Mouse (Mus musculus): ENCODE results near the gene Adam8. TPM values are rescaled to one million over a fixed set of nuclear protein-coding genes. Genes with fewer than 3 reads are reported as not detected.
A peak's percentile ranks its signal among the peaks of the same experiment; 100 is the strongest.

The Adam8 gene
- total and polyA plus RNA-seq, 3 experiments: 0.26 to 9.1 (median 0.73) TPM

- Histone ChIP-seq H3K4me1 (ENCODE audit: control insufficient read depth, insufficient read depth, low read length) (no peaks in the 10 kb centered on the region), H3K27me3 (ENCODE audit: control insufficient read depth, insufficient read depth, low read length) (no peaks in the 10 kb centered on the region), H3K79me2 (replicated peaks; ENCODE audit: control insufficient read depth, insufficient read depth, low read length) (no peaks in the 10 kb centered on the region), H3K4me3 (no peak overlapping the region), H3K27ac (no peak overlapping the region), H3K9ac (ENCODE audit: low read depth, low read length) (no peak overlapping the region), H3K36me3 (ENCODE audit: control insufficient read depth, insufficient read depth, low read length) (no peaks in the 10 kb centered on the region)
- intact Hi-C loops (cut with DNase I): no loop called here
- no peak for TF ChIP-seq CTCF (IDR thresholded peaks at IDR 0.05)
- TF ChIP-seq EP300 (IDR thresholded peaks at IDR 0.05; ENCODE audit: insufficient read depth, low read depth, low read length): no peak
- no peak for TF ChIP-seq POLR2A (IDR thresholded peaks at IDR 0.05; ENCODE audit: insufficient read depth, low read depth, low read length)
- 36% methylated on average over 11 of the region's 11 CpGs for WGBS
- DNase-seq: no peak
These were observed 34.9 kb downstream of the Adam8 start for GRCm38 (mm10) chr7:139957437-139957836.

- WGBS: 81% methylated on average over 3 of the region's 3 CpGs
- H3K4me3 ChIP-seq: no peak overlapping the region
- TF ChIP-seq CTCF (IDR thresholded peaks at IDR 0.05): no peak
- no peak for TF ChIP-seq EP300 (IDR thresholded peaks at IDR 0.05; ENCODE audit: insufficient read depth, low read depth, low read length)
- TF ChIP-seq POLR2A (IDR thresholded peaks at IDR 0.05; ENCODE audit: insufficient read depth, low read depth, low read length): no peak
- no peaks in the 10 kb centered on the region for H3K79me2 ChIP-seq (replicated peaks; ENCODE audit: control insufficient read depth, insufficient read depth, low read length)
- H3K9ac ChIP-seq (ENCODE audit: low read depth, low read length): no peak overlapping the region
- no peaks in the 10 kb centered on the region for H3K4me1 ChIP-seq (ENCODE audit: control insufficient read depth, insufficient read depth, low read length)
- no peak for DNase-seq
- intact Hi-C loops (cut with DNase I): no loop called here
- no peak overlapping the region for H3K27ac ChIP-seq
- H3K36me3 ChIP-seq (ENCODE audit: control insufficient read depth, insufficient read depth, low read length): no peaks in the 10 kb centered on the region
- H3K27me3 ChIP-seq (ENCODE audit: control insufficient read depth, insufficient read depth, low read length): no peaks in the 10 kb centered on the region
These were observed 35.7 kb downstream of the Adam8 start for GRCm38 (mm10) chr7:139956658-139957057.

GRCm38 (mm10) chr7:139955505-139955904 lies 36.9 kb downstream of the Adam8 start:
- Histone ChIP-seq H3K27me3 (ENCODE audit: control insufficient read depth, insufficient read depth, low read length) (no peaks in the 10 kb centered on the region), H3K79me2 (replicated peaks; ENCODE audit: control insufficient read depth, insufficient read depth, low read length) (no peaks in the 10 kb centered on the region), H3K4me3 (no peak overlapping the region), H3K9ac (ENCODE audit: low read depth, low read length) (no peak overlapping the region), H3K4me1 (ENCODE audit: control insufficient read depth, insufficient read depth, low read length) (no peaks in the 10 kb centered on the region), H3K27ac (no peak overlapping the region), H3K36me3 (ENCODE audit: control insufficient read depth, insufficient read depth, low read length) (no peaks in the 10 kb centered on the region)
- no peak for DNase-seq
- WGBS: 92% methylated on average over 4 of the region's 4 CpGs
- intact Hi-C loops (cut with DNase I): no loop called here
- TF ChIP-seq EP300 (IDR thresholded peaks at IDR 0.05; ENCODE audit: insufficient read depth, low read depth, low read length) (no peak), POLR2A (IDR thresholded peaks at IDR 0.05; ENCODE audit: insufficient read depth, low read depth, low read length) (no peak)

- Histone ChIP-seq H3K27me3 (ENCODE audit: control insufficient read depth, insufficient read depth, low read length) (no peaks in the 10 kb centered on the region), H3K4me3 (no peak overlapping the region), H3K4me1 (ENCODE audit: control insufficient read depth, insufficient read depth, low read length) (peaks cover 1% of the 10 kb centered on the region; the same call in 1 of the 2 replicates), H3K9ac (ENCODE audit: low read depth, low read length) (no peak overlapping the region), H3K36me3 (ENCODE audit: control insufficient read depth, insufficient read depth, low read length) (no peaks in the 10 kb centered on the region), H3K79me2 (replicated peaks; ENCODE audit: control insufficient read depth, insufficient read depth, low read length) (no peaks in the 10 kb centered on the region), H3K27ac (no peak overlapping the region)
- intact Hi-C loops (cut with DNase I): no loop called here
- DNase-seq: no peak
- no peak for TF ChIP-seq CTCF (IDR thresholded peaks at IDR 0.05)
- no peak for TF ChIP-seq EP300 (IDR thresholded peaks at IDR 0.05; ENCODE audit: insufficient read depth, low read depth, low read length)
- no peak for TF ChIP-seq POLR2A (IDR thresholded peaks at IDR 0.05; ENCODE audit: insufficient read depth, low read depth, low read length)
- 88% methylated on average over 6 of the region's 6 CpGs for WGBS
These were observed 40.2 kb downstream of the Adam8 start for GRCm38 (mm10) chr7:139951991-139952633.

GRCm38 (mm10) chr7:139951079-139951478 lies 41.3 kb downstream of the Adam8 start:
- Histone ChIP-seq H3K4me3 (peak overlapping the region; percentile 58), H3K27me3 (ENCODE audit: control insufficient read depth, insufficient read depth, low read length) (no peaks in the 10 kb centered on the region), H3K36me3 (ENCODE audit: control insufficient read depth, insufficient read depth, low read length) (no peaks in the 10 kb centered on the region), H3K27ac (peak overlapping the region; percentile 69), H3K9ac (ENCODE audit: low read depth, low read length) (peak overlapping the region; percentile 40), H3K79me2 (replicated peaks; ENCODE audit: control insufficient read depth, insufficient read depth, low read length) (no peaks in the 10 kb centered on the region), H3K4me1 (ENCODE audit: control insufficient read depth, insufficient read depth, low read length) (peaks cover 1% of the 10 kb centered on the region; the same call in 1 of the 2 replicates)
- intact Hi-C loops (cut with DNase I): no loop called here
- 4% methylated on average over 16 of the region's 16 CpGs for WGBS
- no peak for TF ChIP-seq EP300 (IDR thresholded peaks at IDR 0.05; ENCODE audit: insufficient read depth, low read depth, low read length)
- no peak for TF ChIP-seq POLR2A (IDR thresholded peaks at IDR 0.05; ENCODE audit: insufficient read depth, low read depth, low read length)
- no peak for TF ChIP-seq CTCF (IDR thresholded peaks at IDR 0.05)
- peak; percentile 41 to 46 for DNase-seq

- WGBS: 1% methylated on average over 33 of the region's 33 CpGs
- peak; percentile 67 to 71 for DNase-seq
- TF ChIP-seq EP300 (IDR thresholded peaks at IDR 0.05; ENCODE audit: insufficient read depth, low read depth, low read length) (no peak), POLR2A (IDR thresholded peaks at IDR 0.05; ENCODE audit: insufficient read depth, low read depth, low read length) (peak; percentile 53; the same call in 1 of the 2 replicates)
- H3K36me3 ChIP-seq (ENCODE audit: control insufficient read depth, insufficient read depth, low read length): no peaks in the 10 kb centered on the region
- H3K79me2 ChIP-seq (replicated peaks; ENCODE audit: control insufficient read depth, insufficient read depth, low read length): no peaks in the 10 kb centered on the region
- peak overlapping the region; percentile 69 for H3K27ac ChIP-seq
- peak overlapping the region; percentile 56 for H3K9ac ChIP-seq (ENCODE audit: low read depth, low read length)
- H3K4me3 ChIP-seq: peak overlapping the region; percentile 58
- no peaks in the 10 kb centered on the region for H3K27me3 ChIP-seq (ENCODE audit: control insufficient read depth, insufficient read depth, low read length)
- H3K4me1 ChIP-seq (ENCODE audit: control insufficient read depth, insufficient read depth, low read length): peaks cover 1% of the 10 kb centered on the region; the same call in 1 of the 2 replicates
- intact Hi-C loops (cut with DNase I): no loop called here
These were observed 41.9 kb downstream of the Adam8 start for GRCm38 (mm10) chr7:139950283-139950971.
